Mouse (Mus musculus) thymus, postnatal 14 days (tissue): Measurements from ENCODE around the gene Nsd2.

ENCODE experiments used
- DNase-seq: peaks from one replicate; pipeline ENCODE4 v3.0.0; 2021

The Nsd2 gene

DNA sequence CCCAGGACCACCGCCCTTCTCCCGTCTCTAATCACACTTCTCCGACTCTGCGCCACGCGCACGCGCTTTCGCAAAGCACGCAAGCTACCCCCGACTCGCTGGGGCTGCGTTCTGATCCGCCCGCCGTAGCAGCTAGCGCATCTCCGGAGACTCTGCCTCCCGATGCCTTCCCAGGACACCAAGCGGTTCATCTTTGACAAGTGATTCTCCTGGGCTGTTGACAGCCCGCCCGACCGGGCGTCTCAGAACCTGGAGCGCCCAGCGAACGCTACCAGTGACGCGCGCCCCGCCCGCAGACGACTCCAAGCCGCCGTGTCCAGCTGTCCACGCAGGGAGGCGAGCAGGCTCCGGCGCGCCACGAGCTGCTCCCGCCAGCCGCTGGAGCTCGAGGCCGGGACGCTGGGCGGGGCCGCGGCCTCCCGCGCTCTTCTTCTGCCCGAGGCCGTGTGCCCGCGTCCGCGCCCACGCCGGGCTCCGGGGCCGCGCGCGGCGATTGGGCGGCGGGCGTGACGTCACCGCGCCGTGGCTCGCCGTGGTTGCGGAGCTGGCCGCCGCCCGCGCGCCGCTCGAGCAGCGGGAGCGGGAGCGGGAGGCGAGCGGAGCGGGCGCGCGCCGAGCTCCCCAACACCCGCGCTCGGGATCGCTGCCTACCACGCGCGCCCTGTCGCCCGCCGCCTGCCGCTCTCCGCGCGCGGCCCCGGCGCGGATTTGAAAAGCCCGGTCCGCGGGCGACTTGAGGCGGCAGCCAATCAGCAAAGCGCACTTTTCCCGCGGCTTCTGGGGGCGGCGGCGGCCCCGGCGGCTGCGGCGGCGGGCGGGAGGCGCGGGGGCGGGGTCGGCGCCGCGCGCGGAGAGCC is at the start of gene Nsd2:
Gene Nsd2 (plus strand): TSS at position 850 of the 857 bp plus-strand sequence.
- DNase-seq = peak; percentile 92

DNA sequence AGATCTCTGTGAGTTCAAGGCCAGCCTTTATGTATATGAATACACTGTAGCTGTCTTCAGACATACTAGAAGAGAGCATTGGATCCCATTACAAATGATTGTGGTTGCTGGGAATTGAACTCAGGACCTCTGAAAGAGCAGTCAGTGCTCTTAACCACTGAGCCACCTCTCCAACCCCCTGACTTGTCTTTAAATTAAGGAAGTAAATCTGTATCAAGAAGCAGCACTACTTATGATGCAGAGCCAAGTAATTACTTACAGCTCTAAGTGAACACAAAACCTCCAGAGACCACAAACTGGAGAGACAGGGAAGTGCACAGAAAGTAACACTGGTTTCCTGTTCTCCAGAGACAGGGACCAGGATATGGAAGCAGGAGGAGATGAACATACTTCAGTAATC is 43.3 kb upstream of the Nsd2 start:
- no peak for DNase-seq

DNA sequence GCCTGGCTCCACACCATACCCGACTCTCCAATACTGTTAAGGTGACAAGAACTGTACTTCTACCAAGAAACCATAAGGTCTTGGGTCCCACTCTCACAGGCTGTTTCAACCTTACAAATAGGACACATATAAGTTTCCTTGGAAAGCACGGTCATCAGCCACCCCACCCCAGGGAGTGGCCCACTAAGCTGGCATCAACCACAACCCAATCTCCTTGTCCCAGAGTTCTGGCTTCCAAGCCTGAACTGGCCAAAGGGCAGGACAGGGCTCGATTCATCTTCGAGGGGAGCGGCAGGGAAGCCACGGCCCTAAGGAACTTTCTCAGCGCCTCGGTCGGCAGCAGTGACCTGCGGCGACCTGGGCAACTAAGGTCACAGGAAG is 38.6 kb upstream of the Nsd2 start:
- no peak for DNase-seq

DNA sequence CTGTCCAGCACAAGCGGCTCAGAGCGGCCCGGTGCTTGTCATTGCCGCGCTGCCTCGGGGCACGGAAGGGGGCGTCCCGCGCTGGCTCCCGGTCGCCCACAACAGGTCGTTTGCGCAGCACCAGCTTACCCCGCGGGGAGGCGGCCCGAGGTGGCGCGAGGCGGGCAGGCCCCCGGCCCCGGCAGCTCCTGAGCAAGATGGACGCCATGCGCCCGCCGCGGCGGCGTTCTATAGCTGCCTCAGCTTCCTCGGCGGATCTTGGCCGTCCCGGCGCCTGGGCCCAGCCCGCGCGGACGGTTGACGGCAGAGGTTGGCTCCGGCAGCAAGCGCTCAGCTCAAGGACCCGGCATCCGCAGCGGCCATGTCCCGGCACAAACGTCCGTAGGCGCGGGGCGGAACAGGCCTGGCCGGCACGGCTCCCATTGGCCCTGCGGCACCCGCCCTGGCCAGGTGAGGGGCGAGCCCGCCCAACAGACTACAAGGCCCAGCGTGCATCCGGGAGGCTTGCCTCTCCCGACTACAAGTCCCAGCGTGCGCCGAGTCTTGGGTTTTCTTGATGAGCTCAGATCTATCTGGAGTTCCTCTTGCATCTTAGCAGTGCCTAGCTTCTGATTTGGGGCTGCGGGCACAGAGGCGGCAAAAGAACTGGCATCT is 38.1 kb upstream of the Nsd2 start, which contains the start of gene Letm1:
Gene Letm1 (minus strand): TSS at position 473 of the 654 bp plus-strand sequence.
- peak; percentile 93 for DNase-seq

DNA sequence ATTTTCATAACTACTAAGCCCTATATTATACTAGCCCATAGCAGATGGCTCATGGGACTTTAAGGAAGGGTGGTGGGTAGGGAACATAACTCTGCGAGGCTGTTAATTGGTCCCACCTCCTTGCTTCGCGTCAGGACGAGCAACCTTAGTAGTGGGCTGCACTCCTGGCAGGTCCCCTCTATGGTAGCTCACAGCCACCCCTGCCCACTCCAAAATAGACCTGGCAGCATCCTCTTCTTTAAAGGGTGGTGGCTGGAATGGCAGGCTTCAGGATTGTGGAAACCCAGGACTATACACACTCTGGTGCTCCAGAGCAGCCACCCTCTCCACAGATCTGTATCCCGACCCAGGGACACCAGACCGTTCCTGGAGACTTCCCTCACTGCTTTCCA is 37.5 kb upstream of the Nsd2 start:
- DNase-seq = no peak

DNA sequence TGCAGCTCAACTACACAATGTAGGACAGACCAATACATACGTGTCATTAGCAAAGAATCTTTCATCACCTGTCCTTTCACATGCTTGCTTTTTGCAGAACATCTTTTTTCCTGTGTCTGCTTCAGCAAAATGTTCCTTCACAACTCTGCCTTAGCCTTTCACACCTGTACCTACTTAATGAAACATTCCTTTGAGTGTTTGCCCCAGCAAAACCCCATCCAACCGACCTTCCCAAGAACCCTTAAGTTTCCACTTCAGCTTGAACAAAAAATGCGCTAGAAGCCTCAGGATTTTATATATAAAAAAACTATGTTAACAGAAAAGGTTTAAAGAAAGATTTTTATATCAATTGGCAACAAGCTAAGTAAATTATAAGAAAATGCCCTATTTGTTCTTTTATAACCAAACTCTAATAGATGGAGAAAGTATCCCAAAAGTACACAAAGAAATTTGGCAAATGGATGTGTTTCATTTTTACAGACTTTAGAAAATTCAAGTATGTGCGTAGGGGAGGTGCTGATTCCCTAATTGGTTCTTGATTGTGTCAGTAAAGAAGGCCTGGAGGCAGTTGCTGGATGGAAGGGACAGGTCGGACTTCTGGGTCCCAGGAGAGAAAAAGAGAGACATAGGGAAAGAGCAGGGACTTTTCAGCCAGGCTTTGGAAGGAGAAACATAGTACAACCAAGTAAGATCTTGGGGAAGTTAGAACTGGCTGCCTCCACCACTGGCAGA is 28.4 kb upstream of the Nsd2 start:
- no peak for DNase-seq

DNA sequence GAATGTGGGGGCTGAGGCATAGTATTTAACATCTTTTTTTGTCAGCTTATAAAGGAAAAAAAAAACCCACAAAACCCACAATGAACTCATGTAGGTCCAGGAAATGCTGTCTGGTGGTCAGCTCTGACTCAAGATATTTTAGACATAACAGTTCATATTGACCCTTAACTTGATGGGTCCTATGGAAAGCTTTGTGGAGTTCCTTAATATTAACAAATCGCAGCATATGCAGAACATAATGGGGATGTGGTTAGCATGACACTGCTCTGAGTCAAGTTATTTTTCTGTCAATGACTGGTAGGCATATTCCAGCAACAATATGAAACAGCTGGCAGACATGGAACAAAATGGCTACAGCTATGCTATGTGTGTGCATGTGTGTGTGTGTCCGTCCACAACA is 17.2 kb upstream of the Nsd2 start:
- no peak for DNase-seq

DNA sequence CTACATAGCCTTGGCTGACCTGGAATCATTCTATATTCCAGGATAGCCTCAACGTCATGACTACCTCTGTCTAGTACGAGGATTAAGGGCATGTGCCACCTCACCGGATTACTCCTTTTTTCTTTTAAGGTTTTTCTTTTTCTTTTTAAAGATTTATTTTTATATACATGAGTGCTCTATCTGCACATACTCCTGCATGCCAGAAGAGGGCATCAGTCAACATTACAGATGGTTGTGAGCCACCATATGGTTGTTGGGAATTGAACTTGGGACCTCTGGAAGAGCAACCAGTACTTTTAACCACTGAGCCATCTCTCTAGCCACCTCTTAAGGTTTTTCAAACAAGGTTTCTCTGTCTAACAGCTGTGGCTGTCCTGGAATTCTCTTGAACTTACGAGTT is 9.0 kb upstream of the Nsd2 start:
- no peak for DNase-seq

DNA sequence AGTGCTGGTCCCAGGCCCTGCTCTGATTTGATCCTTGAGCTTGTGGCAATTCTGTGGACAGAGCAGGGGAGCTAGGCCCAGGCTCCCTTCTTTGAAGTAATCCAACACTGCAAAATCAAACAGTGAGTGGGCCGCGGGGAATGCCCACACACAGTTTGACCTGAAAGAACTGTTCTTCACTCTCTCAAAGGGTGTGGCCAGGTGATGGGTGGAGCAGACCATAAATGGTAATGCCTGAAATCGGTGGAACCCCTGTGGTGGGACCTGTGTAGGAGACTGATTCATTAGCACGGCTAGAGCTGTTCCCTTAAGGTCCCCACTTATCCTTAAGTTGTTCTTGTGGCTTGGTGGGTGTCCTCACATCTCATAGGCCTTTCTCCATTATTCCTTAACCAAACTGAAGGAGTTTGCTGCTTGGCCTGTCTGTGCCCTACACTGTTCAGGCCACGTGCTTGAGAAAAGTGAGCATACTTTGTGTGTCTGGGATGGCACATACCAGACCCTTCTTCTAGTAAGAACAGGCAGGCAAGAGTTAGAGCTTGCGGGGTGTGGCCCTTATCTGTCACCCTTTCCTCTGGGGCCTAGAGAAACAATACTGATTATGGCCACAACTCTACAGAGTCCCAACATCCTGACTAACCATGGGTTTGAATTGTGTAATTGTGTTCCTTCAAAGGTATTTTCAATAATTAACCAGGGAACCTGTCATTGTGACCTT is 4.4 kb upstream of the Nsd2 start:
- no peak for DNase-seq

DNA sequence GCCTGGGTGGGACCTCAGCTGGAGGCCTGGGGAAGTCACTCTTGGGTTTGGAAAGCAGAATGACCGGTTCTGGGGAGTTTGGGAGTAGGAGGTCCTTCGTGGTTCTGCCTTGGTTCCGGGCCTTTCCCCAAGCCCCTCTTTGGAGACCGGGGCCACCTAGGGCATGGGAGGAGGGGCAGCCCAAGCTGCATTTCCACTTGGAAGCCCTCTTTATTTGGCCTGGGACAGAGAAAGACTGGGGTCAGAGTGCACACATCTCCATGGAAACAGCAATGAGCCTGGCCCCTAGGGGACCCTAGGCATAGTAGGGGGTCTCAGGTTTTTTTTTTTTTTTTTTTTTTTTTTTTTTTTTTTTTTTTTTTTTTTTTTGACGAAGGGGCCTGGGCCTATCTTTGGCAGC is 2.4 kb upstream of the Nsd2 start:
- no peak for DNase-seq

DNA sequence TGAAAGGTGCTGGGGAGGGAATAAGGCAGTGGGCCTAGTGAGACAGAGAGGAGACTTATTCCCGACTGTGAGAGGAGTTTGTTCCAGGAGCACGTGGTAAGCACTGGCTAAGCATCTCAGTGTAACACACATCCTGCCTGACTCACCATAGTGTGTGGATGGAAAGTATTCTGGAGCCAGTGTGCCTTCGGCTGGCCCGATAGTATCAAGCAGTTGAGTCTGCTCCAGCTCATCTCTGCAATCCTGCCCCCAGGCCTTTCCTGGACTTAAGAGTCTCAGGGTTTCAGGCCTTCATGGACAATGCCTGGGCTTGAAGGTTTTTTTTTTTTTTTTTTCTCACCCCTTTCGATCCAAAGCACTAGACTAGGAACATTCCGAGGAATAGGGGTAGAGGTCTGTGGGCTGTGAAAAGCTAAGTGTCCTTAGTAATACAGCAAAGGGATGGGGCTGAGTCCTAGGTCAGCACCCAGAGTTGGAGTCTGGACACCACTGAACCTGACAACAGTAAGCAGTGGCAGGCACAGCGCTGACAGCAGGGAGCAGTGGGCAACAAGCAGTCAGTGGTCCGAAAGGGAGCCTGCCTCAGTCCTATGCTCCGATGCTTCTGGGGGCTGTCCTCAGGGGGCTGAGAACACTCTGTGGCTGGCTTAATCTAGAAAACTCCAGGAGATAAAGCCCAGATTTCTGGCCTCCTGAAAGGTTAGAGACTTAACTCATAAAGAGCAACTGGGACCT is 1.2 kb upstream of the Nsd2 start:
- DNase-seq = no peak

DNA sequence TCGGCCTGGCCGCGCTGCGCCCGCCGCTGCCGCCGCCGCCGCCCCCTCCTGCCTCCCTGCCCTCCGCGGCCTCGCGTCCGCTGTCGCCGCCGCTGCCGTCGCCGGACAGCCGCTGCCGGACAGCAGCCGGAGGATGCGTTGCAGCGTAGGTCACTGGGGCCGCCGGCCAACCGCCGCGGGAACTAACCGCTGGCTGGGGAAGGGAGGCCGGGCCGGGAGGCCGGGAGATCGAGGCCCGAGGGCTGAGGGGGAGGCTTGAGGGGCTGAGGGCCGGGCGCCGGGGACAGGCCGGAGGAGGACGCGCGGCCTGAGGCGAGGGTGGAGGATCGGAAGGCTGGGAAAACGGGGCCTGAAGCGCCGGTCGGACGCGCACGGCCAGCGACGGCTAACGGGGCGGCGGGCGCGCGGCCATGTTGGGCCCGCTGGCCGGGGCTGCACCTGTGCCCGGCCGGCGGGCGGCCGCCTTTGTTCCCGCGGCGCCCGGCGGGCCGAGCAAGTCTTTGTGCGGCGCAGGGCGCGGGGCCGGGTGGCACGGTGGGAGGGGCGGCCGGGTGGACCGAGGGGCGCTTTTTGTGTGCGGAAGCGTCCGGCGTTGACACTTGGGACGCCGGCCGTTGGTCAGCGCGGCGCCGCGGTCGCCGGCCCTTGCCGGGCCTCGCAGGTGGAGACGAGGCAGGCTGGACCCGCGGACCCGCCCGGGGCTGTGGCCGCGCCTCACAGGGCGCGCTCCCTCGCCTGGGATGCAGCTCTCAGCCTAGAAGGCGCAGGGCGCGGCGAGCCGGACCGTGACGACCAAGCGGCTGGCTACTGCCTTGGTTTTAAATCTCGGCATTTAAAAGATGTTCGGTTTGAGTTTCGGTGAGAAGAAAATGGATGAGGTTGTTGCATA is 452 bp downstream of the Nsd2 start:
- peak; percentile 51 for DNase-seq

DNA sequence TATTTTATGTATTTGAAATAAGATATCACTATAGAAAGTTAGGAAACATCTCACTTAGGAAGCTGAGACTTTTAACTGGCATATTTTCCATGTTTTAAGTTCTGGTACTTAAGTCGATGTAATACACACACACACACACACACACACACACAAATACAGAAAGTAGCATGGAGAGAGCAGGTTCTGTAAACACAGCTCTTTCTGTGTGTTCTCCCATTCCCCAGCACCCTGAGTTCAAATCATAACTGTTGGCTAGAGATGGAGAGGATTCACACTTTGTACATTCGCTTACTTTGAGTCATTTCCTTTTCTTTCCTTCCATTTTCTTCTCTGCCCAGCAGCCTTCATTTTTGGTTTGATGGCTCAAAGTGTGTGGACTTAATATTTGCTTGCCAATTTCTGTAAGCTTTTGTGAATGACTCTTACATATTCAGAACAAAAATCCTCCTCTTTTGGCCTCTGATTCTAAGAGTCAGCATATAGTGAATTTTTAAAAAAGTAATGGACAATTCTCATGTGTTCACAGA is 1.4 kb downstream of the Nsd2 start:
- no peak for DNase-seq

DNA sequence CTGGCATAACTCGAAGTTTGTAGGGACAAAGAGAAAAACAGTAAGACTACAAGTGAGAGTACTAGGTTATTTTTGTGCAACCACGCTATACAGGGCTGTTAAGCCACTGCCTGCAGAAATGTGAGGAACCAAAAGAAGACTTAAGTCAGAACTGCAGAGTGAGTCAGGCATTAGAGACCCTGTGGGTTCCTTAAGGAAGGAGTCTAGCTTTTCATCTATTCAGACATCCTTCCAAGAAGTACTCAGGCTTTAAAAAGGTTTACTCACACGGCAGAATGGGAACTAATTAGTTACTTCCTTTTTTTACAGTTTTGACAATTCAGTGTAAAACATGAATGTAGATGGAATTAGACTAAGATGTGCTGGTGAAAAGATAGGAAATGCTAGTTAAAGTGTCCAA is 1.9 kb downstream of the Nsd2 start:
- no peak for DNase-seq

DNA sequence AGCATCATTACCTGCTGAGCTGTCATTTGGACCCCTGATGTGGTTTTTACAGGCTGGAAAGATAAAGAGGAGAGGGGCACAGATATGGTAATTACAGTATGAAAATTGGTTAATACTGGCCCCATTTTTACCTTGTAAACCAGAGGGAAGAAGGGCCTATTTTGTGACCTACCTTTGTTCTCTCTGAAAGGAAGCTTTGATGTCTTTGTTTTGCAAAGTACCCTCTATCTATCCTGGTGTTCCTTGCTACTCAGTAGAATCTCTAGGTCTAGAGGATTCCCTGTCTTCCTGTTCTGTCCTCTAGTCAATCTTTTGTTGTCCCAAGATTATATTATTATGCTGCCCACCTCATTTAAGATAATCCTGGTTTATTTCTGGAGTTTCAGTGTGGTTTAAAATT is 5.5 kb downstream of the Nsd2 start:
- no peak for DNase-seq

DNA sequence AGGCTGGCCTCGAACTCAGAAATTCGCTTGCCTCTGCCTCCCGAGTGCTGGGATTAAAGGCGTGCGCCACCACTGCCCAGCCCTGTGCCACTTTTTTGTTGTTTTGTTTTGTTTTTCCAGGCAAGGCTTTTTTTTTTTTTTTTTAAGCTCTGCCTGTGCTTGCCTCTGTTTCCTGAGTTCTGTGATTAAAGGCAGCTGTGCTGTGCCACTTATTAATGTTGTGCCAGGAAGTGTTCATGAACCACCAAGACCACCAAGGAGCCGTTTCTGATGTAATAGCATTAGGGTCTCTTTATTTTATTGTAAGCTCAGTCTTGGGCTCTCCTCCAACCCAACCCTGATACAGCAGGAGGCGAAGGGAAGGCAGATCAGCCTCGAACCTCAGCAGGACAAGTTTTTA is 7.6 kb downstream of the Nsd2 start:
- no peak for DNase-seq

DNA sequence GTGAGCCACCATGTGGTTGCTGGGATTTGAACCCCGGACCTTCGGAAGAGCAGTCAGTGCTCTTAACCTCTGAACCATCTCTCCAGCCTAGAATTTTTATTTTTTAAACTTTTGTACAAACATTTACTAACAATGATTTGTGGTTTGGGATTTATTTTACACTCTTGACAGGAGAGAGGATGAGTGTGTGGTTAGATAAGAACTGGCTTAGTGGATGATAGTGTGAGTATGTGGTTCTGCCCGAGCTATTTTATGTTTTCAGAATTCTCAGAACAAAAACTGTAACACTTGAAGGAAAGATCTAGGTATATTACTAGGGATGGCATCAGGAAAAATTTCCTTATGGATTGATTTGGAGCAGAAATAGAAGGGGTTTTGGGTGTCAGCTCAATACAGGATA is 9.4 kb downstream of the Nsd2 start:
- DNase-seq = no peak

DNA sequence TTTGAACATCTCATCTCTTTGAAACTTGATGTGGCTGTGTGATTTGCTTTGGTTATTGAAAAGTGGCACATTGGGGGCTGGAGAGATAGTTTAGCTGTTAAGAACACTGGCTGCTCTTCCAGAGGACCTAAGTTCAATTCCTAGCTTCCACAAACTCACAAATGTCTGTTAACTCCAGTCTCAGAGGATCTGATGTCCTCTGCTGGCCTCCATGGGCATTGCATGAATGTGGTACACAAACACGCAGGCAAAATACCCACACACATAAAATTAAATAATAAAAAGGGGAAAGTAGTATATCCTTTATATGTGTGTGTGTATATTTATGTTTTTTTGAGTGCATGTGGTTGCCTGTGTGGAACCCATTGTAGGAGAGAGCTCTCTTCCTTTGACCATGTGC is 10.3 kb downstream of the Nsd2 start:
- DNase-seq = peak; percentile 45

DNA sequence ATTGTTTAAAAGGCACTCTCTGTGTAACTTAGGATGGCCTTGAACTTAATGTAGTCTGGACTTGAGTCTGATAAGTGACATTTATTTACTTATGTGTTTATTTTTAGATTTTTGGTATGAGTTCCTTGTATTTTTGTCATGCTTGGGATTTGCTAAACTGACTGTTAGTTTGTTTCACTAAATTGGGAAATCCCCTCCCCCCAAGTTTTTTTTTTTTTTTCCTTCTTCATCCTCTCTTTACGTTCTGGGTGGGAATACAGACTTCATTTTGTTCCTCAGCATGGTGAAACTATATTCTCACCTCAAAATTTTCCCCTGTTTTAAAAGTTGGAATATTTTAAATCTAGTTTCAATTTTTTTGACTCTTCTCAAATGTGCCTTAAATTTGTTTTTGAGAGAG is 20.8 kb downstream of the Nsd2 start:
- no peak for DNase-seq

DNA sequence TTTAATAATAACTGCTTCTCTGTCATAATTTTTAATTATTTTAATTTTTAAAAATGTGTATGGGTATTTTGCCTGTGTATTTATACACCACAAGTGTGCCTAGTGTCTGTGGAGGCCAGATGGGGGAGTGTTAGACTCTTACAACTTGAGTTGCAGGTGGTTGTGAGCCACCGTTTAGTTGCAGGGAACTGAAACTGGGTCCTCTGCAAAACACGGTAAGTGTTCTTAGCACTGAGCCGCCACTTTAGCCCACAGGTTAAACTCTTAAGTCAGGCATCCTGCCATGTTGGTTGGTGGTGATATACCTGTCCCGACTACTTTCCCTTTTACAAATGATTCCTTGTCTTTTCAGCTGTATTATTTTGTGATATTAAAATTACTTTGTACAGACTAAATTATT is 22.0 kb downstream of the Nsd2 start:
- no peak for DNase-seq

DNA sequence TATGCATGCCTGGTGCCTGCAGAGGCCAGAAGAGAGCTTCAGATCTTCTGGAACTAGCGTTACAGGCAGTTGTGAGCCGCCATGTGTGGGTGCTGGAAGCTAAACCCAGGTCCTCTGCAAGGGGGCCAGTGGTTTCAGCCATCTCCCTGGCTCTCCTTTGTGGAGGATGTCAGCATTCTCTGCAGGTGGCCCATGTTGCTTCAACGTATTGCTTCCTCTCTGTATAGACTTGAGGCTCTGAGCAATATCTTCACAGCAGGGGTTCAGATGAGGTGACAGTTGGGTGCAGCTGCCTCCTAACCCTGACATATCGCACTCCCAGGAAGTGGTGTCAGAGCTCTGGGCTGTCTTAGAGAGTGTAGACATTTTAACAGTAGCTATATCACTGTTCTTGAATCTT is 30.9 kb downstream of the Nsd2 start:
- DNase-seq = peak; percentile 71
